Mouse (Mus musculus) midbrain, embryonic 16.5 days (tissue): Measurements from ENCODE around the gene Mars. TPM values are rescaled to one million over a fixed set of nuclear protein-coding genes. Genes with fewer than 3 reads are reported as not detected.

ENCODE experiments used
- ATAC-seq: fragments of 200-750 bp; cut with Nextera tagmentation; 2 replicates; pipeline ENCODE4 v1.8.0; 2017; ENCODE audit warnings: moderate TSS enrichment
- H3K27ac ChIP-seq: fragments of 300-500 bp; sonication (generic); 2 replicates; pipeline ENCODE4 v1.5.1; 2014; ENCODE audit warnings: mild to moderate bottlenecking, low read length, mixed read lengths
- H3K27me3 ChIP-seq: fragments of 300-500 bp; sonication (generic); 2 replicates; pipeline ENCODE4 v1.6.1; 2014; ENCODE audit warnings: low read depth, low read length, mixed read lengths; ENCODE audit not compliant: control insufficient read depth, insufficient read depth
- H3K36me3 ChIP-seq: fragments of 300-500 bp; sonication (generic); 2 replicates; pipeline ENCODE4 v1.6.1; 2014; ENCODE audit warnings: mild to moderate bottlenecking, low read length, moderate library complexity, mixed read lengths; ENCODE audit not compliant: control insufficient read depth, insufficient read depth
- H3K4me1 ChIP-seq: fragments of 300-500 bp; sonication (generic); 2 replicates; pipeline ENCODE4 v1.6.1; 2014; ENCODE audit warnings: mild to moderate bottlenecking, low read length, mixed read lengths; ENCODE audit not compliant: control insufficient read depth, insufficient read depth
- H3K4me2 ChIP-seq: fragments of 300-500 bp; sonication (generic); 2 replicates; pipeline ENCODE4 v1.6.1; 2014; ENCODE audit warnings: mild to moderate bottlenecking, low read length, mixed read lengths
- H3K4me3 ChIP-seq: fragments of 300-500 bp; sonication (generic); 2 replicates; pipeline ENCODE4 v1.5.1; 2014; ENCODE audit warnings: low read depth, mild to moderate bottlenecking, low read length, moderate library complexity, mixed read lengths
- H3K9ac ChIP-seq: fragments of 300-500 bp; sonication (generic); 2 replicates; pipeline ENCODE4 v1.6.1; 2014; ENCODE audit warnings: low read depth, low read length, mixed read lengths
- H3K9me3 ChIP-seq: fragments of 300-500 bp; sonication (generic); replicated peaks from 2 replicates; pipeline ENCODE4 v1.6.1; 2014; ENCODE audit warnings: mild to moderate bottlenecking, low read length, mixed read lengths; ENCODE audit not compliant: control insufficient read depth, poor library complexity, severe bottlenecking
- WGBS: fragments of 180-500 bp; shearing (Covaris S2); extraction: QIAGEN DNeasy Blood & Tissue Kit; methylation state at CpG from one replicate; pipeline ENCODE4 v1.1.7; 2014; 5-methylcytosine and 5-hydroxymethylcytosine counted together
- polyA plus RNA-seq: library from polyadenylated mRNA; unstranded; fragments of >200 nt; fragmentation: Nextera tagmentation; extraction: Ambion mirVana; gene quantifications from 2 replicates; pipeline ENCODE4 v1.2.1, GENCODE M21; 2015

Gene Mars
- polyA plus RNA-seq, 1 experiment from 2014 or later: 123 TPM

DNA sequence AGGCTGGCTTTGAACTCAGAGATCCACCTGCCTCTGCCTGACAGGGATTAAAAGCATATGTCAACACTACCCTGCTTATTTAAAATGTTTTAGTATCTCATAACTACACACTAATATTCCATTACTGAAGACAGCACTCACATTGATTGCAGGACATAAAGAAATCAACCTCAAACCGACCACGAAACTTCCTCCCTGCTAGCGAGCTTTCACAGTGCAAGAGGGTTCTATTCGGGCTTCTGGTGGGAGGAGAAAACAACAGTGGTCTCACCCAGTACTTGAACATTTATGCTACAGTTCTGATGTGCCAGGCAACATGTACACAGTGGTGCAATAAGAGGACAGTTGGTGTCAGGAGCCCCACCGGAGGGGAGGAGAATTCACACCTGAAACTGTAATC is 60.8 kb downstream of the Mars start:
- Histone ChIP-seq H3K36me3 (peaks cover 15% of the 10 kb centered on the region), H3K9me3 (no peaks in the 10 kb centered on the region), H3K27me3 (no peaks in the 10 kb centered on the region), H3K4me2 (no peak overlapping the region), H3K4me3 (no peak overlapping the region), H3K9ac (no peak overlapping the region), H3K27ac (no peak overlapping the region), H3K4me1 (no peaks in the 10 kb centered on the region; the same call in 1 of the 2 replicates)
- no peak for ATAC-seq
- WGBS: 87% methylated on average over 5 of the region's 5 CpGs

Other genes with a start within 250 kb of the Mars start
- 646 and 776 TPM in 2 replicates for gene Cdk4, start 248.3 kb downstream of the Mars start, polyA plus RNA-seq
- 105 and 110 TPM in 2 replicates for gene Tspan31, start 241.5 kb downstream of the Mars start, polyA plus RNA-seq
- 5.1 and 5.3 TPM in 2 replicates for gene Agap2, start 236.5 kb downstream of the Mars start, polyA plus RNA-seq
- gene Os9, start 190.7 kb downstream of the Mars start, polyA plus RNA-seq: 132 and 138 TPM in 2 replicates
- gene B4galnt1, start 146.6 kb downstream of the Mars start, polyA plus RNA-seq: 60.7 and 71.7 TPM in 2 replicates
- 1.1 and 1.2 TPM in 2 replicates for gene Slc26a10, start 131.1 kb downstream of the Mars start, polyA plus RNA-seq
- gene Arhgef25, start 121.7 kb downstream of the Mars start, polyA plus RNA-seq: 19.6 and 20.2 TPM in 2 replicates
- 254 and 255 TPM in 2 replicates for gene Dtx3, start 116.1 kb downstream of the Mars start, polyA plus RNA-seq
- 16.9 and 18.4 TPM in 2 replicates for gene Pip4k2c, start 100.2 kb downstream of the Mars start, polyA plus RNA-seq
- gene Kif5a, start 48.4 kb downstream of the Mars start, polyA plus RNA-seq: 113 and 120 TPM in 2 replicates
- gene Dctn2, start 45.4 kb downstream of the Mars start, polyA plus RNA-seq: 332 and 345 TPM in 2 replicates
- gene Mbd6, start 22.8 kb downstream of the Mars start, polyA plus RNA-seq: 12.6 and 15.3 TPM in 2 replicates
- gene Arhgap9, start 10.2 kb upstream of the Mars start, polyA plus RNA-seq: 0.46 and 0.75 TPM in 2 replicates
- 0.92 and 1.3 TPM in 2 replicates for gene Gli1, start 30.2 kb upstream of the Mars start, polyA plus RNA-seq
- 0.04 TPM in 2 replicates for gene Inhbe, start 42.6 kb upstream of the Mars start, polyA plus RNA-seq
- gene Inhbc, start 58.6 kb upstream of the Mars start, polyA plus RNA-seq: 0.15 TPM in 1 of 2 replicates, not detected in the other
- 35.2 and 35.9 TPM in 2 replicates for gene R3hdm2, start 68.5 kb upstream of the Mars start, polyA plus RNA-seq
- gene Stac3, start 189.9 kb upstream of the Mars start, polyA plus RNA-seq: 1.3 and 2.1 TPM in 2 replicates
- 17.6 and 19.7 TPM in 2 replicates for gene Ndufa4l2, start 203.2 kb upstream of the Mars start, polyA plus RNA-seq
- gene Shmt2, start 210.7 kb upstream of the Mars start, polyA plus RNA-seq: 45.0 and 45.6 TPM in 2 replicates
- gene Nxph4, start 222.8 kb upstream of the Mars start, polyA plus RNA-seq: 62.1 and 66.7 TPM in 2 replicates